Mouse (Mus musculus) embryonic facial prominence, embryonic 15.5 days (tissue): ENCODE data around the gene Akap14. TPM values are rescaled to one million over a fixed set of nuclear protein-coding genes. Genes with fewer than 3 reads are reported as not detected.
"Not testable (repeated sequence)": the region's sequence is repeated elsewhere in the genome, so short reads cannot be mapped to it uniquely, and the experiment has no call there.

Source experiments
- ATAC-seq: fragments of 200-750 bp; cut with Nextera tagmentation; 2 replicates; pipeline ENCODE4 v1.8.0; 2017; ENCODE audit warnings: low read depth, moderate TSS enrichment; ENCODE audit not compliant: insufficient number of reproducible peaks, low FRiP score, low TSS enrichment
- H3K27ac ChIP-seq: fragments of 300-500 bp; sonication (generic); replicated peaks from 2 replicates; pipeline ENCODE4 v1.5.1; 2015; ENCODE audit warnings: mild to moderate bottlenecking, inconsistent platforms
- H3K27me3 ChIP-seq: fragments of 300-500 bp; sonication (generic); 2 replicates; pipeline ENCODE4 v1.6.1; 2015; ENCODE audit warnings: inconsistent platforms
- H3K36me3 ChIP-seq: fragments of 300-500 bp; sonication (generic); 2 replicates; pipeline ENCODE4 v1.6.1; 2015; ENCODE audit warnings: mild to moderate bottlenecking, inconsistent platforms
- H3K4me1 ChIP-seq: fragments of 300-500 bp; sonication (generic); 2 replicates; pipeline ENCODE4 v1.6.1; 2015; ENCODE audit warnings: inconsistent platforms
- H3K4me2 ChIP-seq: fragments of 300-500 bp; sonication (generic); replicated peaks from 2 replicates; pipeline ENCODE4 v1.6.1; 2015; ENCODE audit warnings: mild to moderate bottlenecking, inconsistent platforms
- H3K4me3 ChIP-seq: fragments of 300-500 bp; sonication (generic); replicated peaks from 2 replicates; pipeline ENCODE4 v1.5.1; 2015; ENCODE audit warnings: mild to moderate bottlenecking, inconsistent platforms
- H3K9ac ChIP-seq: fragments of 300-500 bp; sonication (generic); 2 replicates; pipeline ENCODE4 v1.6.1; 2015; ENCODE audit warnings: inconsistent platforms
- H3K9me3 ChIP-seq: fragments of 300-500 bp; sonication (generic); replicated peaks from 2 replicates; pipeline ENCODE4 v1.6.1; 2016; ENCODE audit warnings: inconsistent platforms
- WGBS: fragments of 180-500 bp; shearing (Covaris S2); methylation state at CpG from one replicate; pipeline ENCODE4 v1.1.7; 2015; 5-methylcytosine and 5-hydroxymethylcytosine counted together
- polyA plus RNA-seq: library from polyadenylated mRNA; unstranded; fragments of >200 nt; fragmentation: Nextera tagmentation; extraction: Ambion mirVana; gene quantifications from 2 replicates; pipeline ENCODE4 v1.2.1, GENCODE M21; 2015

Akap14 gene
- polyA plus RNA-seq, 1 experiment from 2014 or later: 1.4 TPM

DNA sequence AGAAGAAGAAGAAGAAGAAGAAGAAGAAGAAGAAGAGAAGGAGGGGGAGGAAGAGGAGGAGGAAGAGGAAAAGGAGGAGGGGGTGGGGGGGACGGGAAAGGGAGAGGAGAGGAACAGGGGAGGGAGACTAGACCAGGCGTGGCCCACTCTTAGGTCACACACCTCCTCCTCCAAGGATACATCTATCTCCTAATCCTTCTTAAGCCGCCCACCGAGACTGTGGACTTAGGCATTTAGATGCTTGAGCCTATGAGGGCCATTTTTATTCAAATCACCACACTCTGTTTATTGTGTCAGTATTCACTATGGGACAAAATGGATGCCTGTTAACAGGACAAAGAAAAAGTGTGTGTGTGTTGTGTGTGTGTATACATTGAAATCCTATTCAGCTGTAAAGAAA lies 24.1 kb downstream of the Akap14 start:
- H3K36me3 ChIP-seq, H3K4me1 ChIP-seq, H3K9ac ChIP-seq, ATAC-seq, H3K27me3 ChIP-seq, H3K4me3 ChIP-seq, H3K9me3 ChIP-seq, H3K4me2 ChIP-seq, H3K27ac ChIP-seq: not testable (repeated sequence)
- WGBS: 70% methylated on average over 2 of the region's 4 CpGs

DNA sequence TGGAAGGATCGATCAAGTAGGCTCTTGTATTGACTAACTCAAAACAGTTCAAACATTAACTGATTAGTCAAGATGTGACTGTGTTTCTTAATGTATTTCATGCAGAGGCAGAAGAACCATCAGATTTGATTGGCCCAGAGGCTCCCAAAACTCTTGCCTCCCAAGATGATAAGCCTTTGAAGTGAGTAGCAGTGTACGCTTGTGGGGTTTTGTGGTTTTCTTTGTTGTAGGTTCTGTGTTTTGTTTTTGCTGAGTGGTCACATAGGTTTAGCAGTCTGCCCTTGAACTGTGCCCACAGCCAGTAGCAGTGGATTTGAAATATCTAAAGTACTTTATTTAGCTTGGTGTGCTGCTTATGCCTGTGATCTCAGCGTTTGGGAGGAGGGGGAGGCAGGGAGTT lies 26.9 kb downstream of the Akap14 start:
- H3K4me2 ChIP-seq: no peak overlapping the region
- no peaks in the 10 kb centered on the region for H3K27me3 ChIP-seq
- 0 out of 2 replicates have a peak, but pooled peaks cover 4% of the 10 kb centered on the region for H3K36me3 ChIP-seq
- H3K4me1 ChIP-seq: no peaks in the 10 kb centered on the region
- no peak overlapping the region for H3K4me3 ChIP-seq
- H3K27ac ChIP-seq: no peak overlapping the region
- no peak for ATAC-seq
- H3K9me3 ChIP-seq: no peaks in the 10 kb centered on the region
- H3K9ac ChIP-seq: no peak overlapping the region
- 65% methylated on average over 3 of the region's 3 CpGs for WGBS

DNA sequence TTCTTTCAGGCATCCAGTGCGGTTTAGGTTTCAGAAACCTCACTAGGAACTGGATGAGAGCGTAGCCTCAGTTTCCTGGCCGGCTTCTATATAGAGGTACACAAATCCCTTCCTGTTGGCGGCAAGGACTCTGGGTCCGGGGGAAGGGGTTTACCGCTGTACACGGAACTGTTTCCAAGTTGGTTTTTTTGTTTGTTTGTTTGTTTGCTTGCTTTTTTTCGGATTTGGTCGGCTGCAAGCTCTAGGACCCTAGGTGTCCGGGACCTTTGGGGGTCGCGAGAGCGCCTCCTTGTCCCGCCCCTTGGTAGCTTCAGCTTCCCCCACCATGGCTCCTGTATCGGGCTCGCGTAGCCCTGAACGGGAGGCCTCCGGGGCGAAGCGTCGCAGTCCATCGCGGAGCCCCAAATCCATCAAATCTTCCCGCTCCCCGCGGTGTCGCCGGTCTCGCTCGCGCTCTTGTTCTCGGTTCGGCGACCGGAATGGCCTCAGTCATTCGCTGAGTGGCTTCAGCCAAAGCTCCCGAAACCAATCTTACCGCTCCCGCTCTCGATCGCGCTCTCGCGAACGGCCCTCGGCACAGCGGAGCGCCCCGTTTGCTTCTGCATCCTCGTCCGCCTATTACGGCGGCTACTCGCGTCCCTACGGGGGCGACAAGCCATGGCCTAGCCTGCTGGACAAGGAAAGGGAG lies 41.8 kb downstream of the Akap14 start, which contains the start of gene Nkap:
TSS of gene Nkap (plus strand) at position 125 of the 688 bp plus-strand sequence.
- Histone ChIP-seq H3K4me1 (0 out of 2 replicates have a peak, but pooled peaks cover 10% of the 10 kb centered on the region), H3K27ac (peak within 1 kb of the TSS; percentile 71), H3K36me3 (no peaks in the 10 kb centered on the region), H3K4me2 (peak within 1 kb of the TSS; percentile 50), H3K27me3 (no peaks in the 10 kb centered on the region), H3K4me3 (peak within 1 kb of the TSS; percentile 58), H3K9me3 (no peaks in the 10 kb centered on the region), H3K9ac (peak within 1 kb of the TSS; percentile 53)
- peak; percentile 84; the same call in 1 of the 2 replicates for ATAC-seq
- 12% methylated on average over 58 of the region's 58 CpGs for WGBS

DNA sequence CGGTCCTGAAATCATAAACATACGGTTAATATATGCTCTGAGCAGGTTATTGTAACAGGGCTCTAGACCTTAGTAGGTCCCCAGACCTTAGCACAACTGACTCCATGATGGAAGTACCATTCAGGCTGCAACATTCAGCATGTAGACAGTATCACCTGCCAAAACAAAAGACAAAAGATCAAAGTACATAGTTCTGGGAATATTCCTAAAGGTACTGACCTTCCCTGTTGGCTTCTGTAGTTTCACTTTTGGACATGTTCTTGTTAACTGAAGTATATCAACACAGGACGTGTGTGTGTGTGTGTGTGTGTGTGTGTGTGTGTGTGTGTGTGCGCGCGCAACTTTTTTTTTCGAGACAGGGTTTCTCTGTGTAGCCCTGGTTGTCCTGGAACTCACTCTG lies 43.1 kb downstream of the Akap14 start:
- Histone ChIP-seq H3K9ac (no peak overlapping the region), H3K4me2 (no peak overlapping the region), H3K27ac (no peak overlapping the region), H3K27me3 (no peaks in the 10 kb centered on the region), H3K36me3 (no peaks in the 10 kb centered on the region), H3K4me1 (0 out of 2 replicates have a peak, but pooled peaks cover 10% of the 10 kb centered on the region), H3K9me3 (no peaks in the 10 kb centered on the region), H3K4me3 (no peak overlapping the region)
- no peak for ATAC-seq
- WGBS: 91% methylated on average over 7 of the region's 7 CpGs

DNA sequence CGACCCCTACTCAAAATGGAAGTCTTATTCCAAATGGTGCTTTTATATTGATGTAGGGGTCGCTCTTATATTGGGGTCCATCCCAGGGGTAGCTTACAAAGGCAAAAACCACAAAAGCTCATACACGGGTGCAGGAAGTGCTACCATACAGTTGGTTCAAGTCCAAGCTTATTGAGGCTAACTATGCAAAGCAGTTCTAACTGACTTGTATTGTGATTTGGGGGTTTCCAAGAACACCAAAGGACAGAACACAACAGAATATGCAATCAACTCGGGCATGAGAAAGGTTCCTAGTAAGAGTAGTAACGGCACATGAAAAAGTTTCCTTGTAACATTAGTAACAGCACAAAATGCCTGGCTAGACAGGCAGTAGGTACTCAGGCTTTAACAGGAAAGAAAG lies 48.4 kb downstream of the Akap14 start:
- Histone ChIP-seq H3K4me3 (no peak overlapping the region), H3K9me3 (no peaks in the 10 kb centered on the region), H3K36me3 (no peaks in the 10 kb centered on the region), H3K4me1 (no peaks in the 10 kb centered on the region), H3K9ac (no peak overlapping the region), H3K27me3 (no peaks in the 10 kb centered on the region), H3K27ac (no peak overlapping the region), H3K4me2 (no peak overlapping the region)
- 70% methylated on average over 5 of the region's 5 CpGs for WGBS
- ATAC-seq: no peak

DNA sequence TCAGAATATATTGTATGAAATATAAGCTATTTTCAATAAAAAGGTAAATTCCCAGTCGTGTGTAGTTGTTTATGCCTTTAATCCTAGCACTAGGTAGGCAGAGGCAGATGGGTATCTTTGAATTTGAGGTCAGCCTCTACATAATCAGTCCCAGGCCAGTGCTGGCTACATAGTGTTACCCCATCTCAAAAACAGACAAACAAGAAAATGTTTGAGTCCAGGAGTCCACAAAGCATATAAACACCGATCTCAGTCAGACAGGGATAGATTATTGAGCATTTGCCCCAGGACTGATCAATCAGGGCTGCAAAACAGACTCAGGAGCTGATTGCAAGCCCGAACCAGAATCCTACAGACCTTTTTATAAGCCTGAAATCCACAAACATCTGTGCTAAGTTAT lies 49.1 kb downstream of the Akap14 start:
- Histone ChIP-seq H3K4me2 (no peak overlapping the region), H3K4me3 (no peak overlapping the region), H3K9me3 (no peaks in the 10 kb centered on the region), H3K36me3 (no peaks in the 10 kb centered on the region), H3K9ac (no peak overlapping the region), H3K27ac (no peak overlapping the region), H3K27me3 (no peaks in the 10 kb centered on the region), H3K4me1 (no peaks in the 10 kb centered on the region)
- 42% methylated on average over 3 of the region's 3 CpGs for WGBS
- ATAC-seq: no peak

DNA sequence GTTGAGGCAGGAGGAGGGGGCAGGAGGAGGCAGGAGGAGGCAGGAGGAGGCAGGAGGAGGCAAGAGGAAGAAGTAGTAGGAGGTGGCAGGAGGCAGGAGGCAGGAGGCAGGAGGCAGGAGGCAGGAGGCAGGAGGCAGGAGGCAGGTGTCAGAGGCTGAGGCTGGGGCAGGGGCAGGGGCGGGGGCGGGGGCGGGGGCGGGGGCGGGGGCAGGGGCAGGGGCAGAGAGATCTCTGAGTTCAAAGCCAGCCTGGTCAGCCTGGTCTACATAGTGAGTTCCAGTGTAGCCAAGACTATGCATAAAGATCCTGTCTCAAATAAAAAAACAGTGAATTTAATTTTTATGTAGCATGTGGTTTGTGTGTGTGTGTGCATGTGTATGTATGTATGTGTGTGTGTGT lies 51.6 kb downstream of the Akap14 start:
- H3K9ac ChIP-seq: no peak overlapping the region
- no peaks in the 10 kb centered on the region for H3K9me3 ChIP-seq
- no peak overlapping the region for H3K4me2 ChIP-seq
- no peak overlapping the region for H3K27ac ChIP-seq
- H3K36me3 ChIP-seq: no peaks in the 10 kb centered on the region
- ATAC-seq: no peak
- no peak overlapping the region for H3K4me3 ChIP-seq
- H3K4me1 ChIP-seq: no peaks in the 10 kb centered on the region
- 40% methylated on average over 1 of the region's 5 CpGs for WGBS
- H3K27me3 ChIP-seq: no peaks in the 10 kb centered on the region

DNA sequence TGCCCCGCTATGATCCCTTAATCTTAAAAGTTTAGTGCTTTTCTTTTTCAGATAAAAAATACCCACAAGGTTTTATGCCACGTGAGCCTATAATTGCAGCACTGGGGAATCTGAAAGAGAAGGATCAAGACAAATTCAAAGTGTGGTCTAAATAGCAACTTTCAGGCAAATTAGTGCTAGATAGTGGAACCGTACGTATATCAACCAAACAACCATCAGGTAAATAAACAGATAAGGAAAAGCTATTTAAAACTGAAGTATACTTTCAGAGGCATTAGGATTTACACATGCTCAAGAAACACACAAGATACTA lies 57.8 kb downstream of the Akap14 start:
- WGBS: 71% methylated on average over 4 of the region's 4 CpGs

DNA sequence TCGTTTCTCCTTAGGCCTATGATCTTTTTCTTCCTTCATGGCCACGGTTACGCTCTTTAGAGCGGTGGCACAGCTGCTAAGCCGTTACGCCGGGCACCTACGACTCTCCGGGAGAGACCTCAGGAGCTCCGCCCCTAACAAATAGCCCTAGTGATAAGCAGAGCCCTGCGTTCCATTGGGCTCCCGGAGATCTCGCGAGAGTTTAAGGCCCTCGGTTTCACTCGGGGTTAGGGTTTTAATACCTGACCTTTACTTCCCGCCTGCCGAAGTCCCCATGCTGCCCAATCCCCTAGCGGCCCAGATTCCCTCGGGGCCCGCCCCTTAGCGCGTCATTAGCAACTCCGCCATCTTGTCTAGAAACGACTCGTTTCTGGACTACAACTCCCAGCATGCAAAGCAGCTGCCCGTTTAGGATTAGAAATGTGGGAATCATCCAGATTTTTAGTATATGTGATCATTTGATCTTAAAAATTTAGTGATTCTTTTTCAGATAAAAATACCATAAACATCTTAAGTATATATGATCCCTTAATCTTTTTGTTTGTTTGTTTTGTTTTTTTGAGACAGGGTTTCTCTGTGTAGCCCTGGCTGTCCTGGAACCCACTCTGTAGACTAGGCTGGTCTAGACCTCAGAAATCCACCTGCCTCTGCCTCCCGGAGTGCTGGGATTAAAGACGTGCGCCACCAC lies 58.3 kb downstream of the Akap14 start, which contains the start of gene Upf3b:
TSS of gene Upf3b (minus strand) at position 130 of the 688 bp plus-strand sequence.
- Histone ChIP-seq H3K4me3 (peak within 1 kb of the TSS; percentile 61), H3K27ac (peak within 1 kb of the TSS; percentile 77), H3K9ac (peak within 1 kb of the TSS; percentile 33), H3K4me2 (peak within 1 kb of the TSS; percentile 59), H3K36me3 (no peaks in the 10 kb centered on the region), H3K27me3 (no peaks in the 10 kb centered on the region), H3K4me1 (no peaks in the 10 kb centered on the region), H3K9me3 (no peaks in the 10 kb centered on the region)
- WGBS: 17% methylated on average over 30 of the region's 30 CpGs
- ATAC-seq: peak; percentile 97

More for the DNA sequence above, 57.8 kb downstream of the Akap14 start:
- Histone ChIP-seq H3K27me3 (no peaks in the 10 kb centered on the region), H3K4me1 (no peaks in the 10 kb centered on the region), H3K36me3 (no peaks in the 10 kb centered on the region), H3K27ac (no peak overlapping the region), H3K9ac (no peak overlapping the region), H3K9me3 (no peaks in the 10 kb centered on the region), H3K4me3 (no peak overlapping the region), H3K4me2 (no peak overlapping the region)
- no peak for ATAC-seq

DNA sequence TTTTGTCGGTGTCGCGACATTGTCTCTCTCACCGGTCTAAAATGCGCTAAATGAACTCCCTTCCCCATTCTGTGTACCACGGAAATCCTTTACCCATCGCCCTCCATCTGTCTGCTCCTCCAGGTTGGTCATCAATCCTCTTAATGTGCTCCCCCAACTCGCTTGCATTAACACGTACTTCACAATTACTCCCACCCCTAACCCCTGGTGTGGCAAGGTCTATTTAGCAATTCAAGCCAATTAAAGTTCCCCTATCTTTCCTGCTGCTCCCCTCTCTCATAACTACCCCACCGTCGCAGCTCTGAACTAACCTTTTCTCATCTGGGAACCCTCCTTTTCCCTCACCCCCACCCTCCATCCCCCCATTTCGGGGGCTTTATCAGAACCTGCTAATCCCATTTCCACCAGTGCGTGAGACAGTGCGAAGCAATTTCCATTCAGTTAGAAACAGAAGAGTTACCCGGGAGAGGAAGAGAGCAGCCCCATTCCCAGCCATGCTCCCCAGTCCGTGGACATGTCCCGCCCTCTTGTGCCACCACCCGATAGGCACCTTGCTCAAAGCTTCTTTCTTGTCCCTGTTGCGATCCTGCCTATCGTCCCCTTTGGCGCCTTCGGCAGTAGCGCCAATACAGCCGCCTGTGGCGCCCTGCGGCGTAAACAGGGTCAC lies 59.0 kb downstream of the Akap14 start:
- Histone ChIP-seq H3K4me1 (no peaks in the 10 kb centered on the region), H3K4me2 (peak overlapping the region; percentile 59), H3K4me3 (peak overlapping the region; percentile 61), H3K27me3 (no peaks in the 10 kb centered on the region), H3K9me3 (no peaks in the 10 kb centered on the region), H3K27ac (peak overlapping the region; percentile 77), H3K36me3 (no peaks in the 10 kb centered on the region), H3K9ac (peak overlapping the region; percentile 33)
- 13% methylated on average over 27 of the region's 27 CpGs for WGBS
- peak; percentile 74 for ATAC-seq

DNA sequence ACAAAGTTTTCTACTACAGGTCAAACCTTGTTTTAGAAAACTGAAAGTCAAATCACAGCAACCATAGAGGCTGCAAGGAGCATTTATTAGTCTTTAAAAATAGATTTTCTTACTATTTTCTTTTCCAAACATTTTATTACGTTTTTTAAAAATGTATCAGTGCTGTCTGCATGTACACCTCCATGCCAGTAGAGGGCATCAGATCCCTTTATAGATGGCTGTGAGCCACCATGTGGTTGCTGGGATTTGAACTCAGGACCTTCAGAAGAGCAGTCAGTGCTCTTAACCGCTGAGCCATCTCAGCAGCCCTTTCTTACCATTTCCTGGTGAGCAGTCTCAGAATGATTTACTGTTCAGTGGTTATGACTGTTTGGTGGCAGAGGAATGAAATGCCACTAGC lies 64.8 kb downstream of the Akap14 start:
- WGBS: 83% methylated on average over 2 of the region's 2 CpGs
- Histone ChIP-seq H3K4me3 (no peak overlapping the region), H3K27me3 (no peaks in the 10 kb centered on the region), H3K4me2 (no peak overlapping the region), H3K9ac (no peak overlapping the region), H3K9me3 (no peaks in the 10 kb centered on the region), H3K4me1 (no peaks in the 10 kb centered on the region), H3K36me3 (no peaks in the 10 kb centered on the region), H3K27ac (no peak overlapping the region)
- ATAC-seq: no peak
